Mouse (Mus musculus): ENCODE data around the gene Thnsl2.

DNA sequence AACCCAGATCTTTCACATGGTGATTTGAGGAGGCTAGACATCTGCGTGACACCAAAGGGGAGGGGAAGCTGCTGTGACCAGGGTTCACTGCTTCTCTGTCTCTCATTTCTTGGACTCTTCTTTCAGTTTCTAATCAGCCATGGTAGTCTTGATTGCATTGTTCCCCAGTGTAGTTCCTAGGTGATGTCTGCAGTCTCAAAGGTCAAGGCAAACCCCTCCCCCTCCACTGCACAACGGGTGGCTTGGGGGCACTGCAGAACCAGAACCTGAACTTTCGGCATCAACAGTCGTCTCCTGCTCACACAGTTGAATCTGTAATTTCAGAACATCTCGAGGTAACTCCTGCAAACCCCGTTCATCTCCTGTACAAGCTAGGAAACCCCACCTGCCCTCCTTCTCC is 4.1 kb upstream of the Thnsl2 start:
- no peak for TF ChIP-seq GATA1 (IDR thresholded peaks at IDR 0.05; ENCODE audit: borderline replicate concordance, low read length)
- no peak for TF ChIP-seq FLI1 (IDR thresholded peaks at IDR 0.05; ENCODE audit: low read length)
